Mouse (Mus musculus): ENCODE measurements at regions not wholly inside any gene's neighbourhood (a gene's known extent, or its start where the extent isn't known, plus 50 kb on each side); places are given as distances from the start of the nearest gene placed in this dataset.

- TF ChIP-seq CTCF (IDR thresholded peaks at IDR 0.05; ENCODE audit: low read depth): no peak
- TF ChIP-seq EP300 (IDR thresholded peaks at IDR 0.05; ENCODE audit: low read depth): no peak
Measured at GRCm38 (mm10) chr1:23656718-23657117, 104.8 kb upstream of the B3gat2 start.

Data from liver, embryonic 14.5 days (tissue).